Mouse (Mus musculus): ENCODE measurements at regions not wholly inside any gene's neighbourhood (a gene's known extent, or its start where the extent isn't known, plus 50 kb on each side); places are given as distances from the start of the nearest gene placed in this dataset.
A peak's percentile ranks its signal among the peaks of the same experiment; 100 is the strongest.

DNA sequence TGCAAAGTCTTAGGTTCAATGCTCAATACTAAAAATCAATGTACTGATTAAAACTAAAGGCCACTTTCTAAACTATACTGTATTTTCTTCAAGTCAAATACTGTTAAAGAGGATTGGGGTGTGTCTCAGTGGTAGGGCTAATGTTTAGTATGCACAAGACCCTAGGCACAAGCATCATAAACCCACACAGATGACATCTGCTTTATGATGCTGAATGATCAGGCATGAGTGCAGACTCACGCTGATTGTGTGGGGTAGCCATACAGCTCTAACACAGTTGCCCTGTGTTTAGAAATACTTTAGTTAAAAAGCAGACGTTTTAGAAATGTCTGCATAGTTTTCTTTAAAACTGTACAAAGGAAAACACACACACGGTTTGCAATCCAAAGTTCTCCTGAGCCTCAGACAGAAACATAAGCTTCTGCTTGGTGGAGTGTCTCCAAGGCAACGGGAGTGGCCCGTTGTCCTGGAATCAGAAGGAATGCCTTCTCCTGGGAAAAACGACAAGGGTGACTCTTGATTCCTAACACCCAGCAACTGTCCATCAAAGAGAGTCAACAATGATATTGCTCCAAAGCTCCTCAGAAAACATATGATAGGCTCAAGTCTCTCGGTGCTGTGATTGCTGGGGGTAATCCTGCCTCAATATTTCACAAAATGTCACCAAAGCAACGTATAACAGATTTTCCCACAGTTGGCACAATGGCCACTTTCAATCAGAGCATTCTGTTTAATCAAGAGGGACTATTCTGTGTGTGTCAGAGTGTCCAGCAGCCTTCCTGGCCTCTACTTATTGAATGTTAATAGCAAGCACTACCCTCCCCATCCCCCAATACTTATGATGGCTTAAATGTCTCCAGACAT lies 209.9 kb downstream of the Qk start:
- TF ChIP-seq CTCF (IDR thresholded peaks at IDR 0.05; ENCODE audit: insufficient read depth, low read length) = no peak
- TF ChIP-seq POLR2A (IDR thresholded peaks at IDR 0.05; ENCODE audit: borderline replicate concordance, extremely low read depth, low read depth, low read length) = no peak
- WGBS = 55% methylated on average over 8 of the region's 8 CpGs
- no peak for DNase-seq
- Histone ChIP-seq H3K4me1 (ENCODE audit: control insufficient read depth, insufficient read depth, low read length) (no peaks in the 10 kb centered on the region), H3K4me3 (replicated peaks; ENCODE audit: extremely low read depth, low read depth, low read length) (no peak overlapping the region)

DNA sequence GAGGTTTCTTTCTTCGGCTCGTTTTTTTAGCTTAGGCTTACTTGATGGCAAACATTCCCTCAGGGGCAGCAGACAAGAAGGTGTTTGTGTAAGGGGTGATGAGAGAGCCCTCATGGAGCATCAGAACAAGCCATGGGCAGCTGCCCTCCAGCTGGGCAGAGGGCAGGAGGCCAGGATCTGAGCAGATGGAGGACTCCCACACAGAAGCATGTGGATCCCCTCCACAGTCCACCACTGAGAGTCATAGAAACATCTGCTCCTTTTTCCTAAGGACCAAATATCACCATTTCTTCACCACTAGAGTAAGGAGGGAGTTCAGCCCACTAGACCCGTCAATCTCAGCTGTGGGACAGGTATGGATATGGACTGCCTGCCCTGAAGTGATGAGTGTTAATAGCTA lies 214.4 kb downstream of the Qk start:
- Histone ChIP-seq H3K4me1 (ENCODE audit: control insufficient read depth, insufficient read depth, low read length) (no peaks in the 10 kb centered on the region; the same call in 1 of the 2 replicates), H3K4me3 (replicated peaks; ENCODE audit: extremely low read depth, low read depth, low read length) (no peak overlapping the region)
- WGBS = 72% methylated on average over 3 of the region's 3 CpGs
- DNase-seq = no peak
- no peak for TF ChIP-seq POLR2A (IDR thresholded peaks at IDR 0.05; ENCODE audit: borderline replicate concordance, extremely low read depth, low read depth, low read length)
- no peak for TF ChIP-seq CTCF (IDR thresholded peaks at IDR 0.05; ENCODE audit: insufficient read depth, low read length)

- no peak overlapping the region for H3K4me3 ChIP-seq (replicated peaks; ENCODE audit: extremely low read depth, low read depth, low read length)
- 86% methylated on average over 4 of the region's 4 CpGs for WGBS
- TF ChIP-seq CTCF (IDR thresholded peaks at IDR 0.05; ENCODE audit: insufficient read depth, low read length) = no peak
- TF ChIP-seq POLR2A (IDR thresholded peaks at IDR 0.05; ENCODE audit: borderline replicate concordance, extremely low read depth, low read depth, low read length) = no peak
- DNase-seq = no peak
- peaks cover 18% of the 10 kb centered on the region for H3K4me1 ChIP-seq (ENCODE audit: control insufficient read depth, insufficient read depth, low read length)
Measured at GRCm38 (mm10) chr17:10098199-10098598, 221.5 kb downstream of the Qk start.

GRCm38 (mm10) chr17:10097691-10098090 lies 222.0 kb downstream of the Qk start:
- no peak for DNase-seq
- Histone ChIP-seq H3K4me1 (ENCODE audit: control insufficient read depth, insufficient read depth, low read length) (peaks cover 20% of the 10 kb centered on the region), H3K4me3 (replicated peaks; ENCODE audit: extremely low read depth, low read depth, low read length) (no peak overlapping the region)
- no peak for TF ChIP-seq POLR2A (IDR thresholded peaks at IDR 0.05; ENCODE audit: borderline replicate concordance, extremely low read depth, low read depth, low read length)
- no peak for TF ChIP-seq CTCF (IDR thresholded peaks at IDR 0.05; ENCODE audit: insufficient read depth, low read length)

DNA sequence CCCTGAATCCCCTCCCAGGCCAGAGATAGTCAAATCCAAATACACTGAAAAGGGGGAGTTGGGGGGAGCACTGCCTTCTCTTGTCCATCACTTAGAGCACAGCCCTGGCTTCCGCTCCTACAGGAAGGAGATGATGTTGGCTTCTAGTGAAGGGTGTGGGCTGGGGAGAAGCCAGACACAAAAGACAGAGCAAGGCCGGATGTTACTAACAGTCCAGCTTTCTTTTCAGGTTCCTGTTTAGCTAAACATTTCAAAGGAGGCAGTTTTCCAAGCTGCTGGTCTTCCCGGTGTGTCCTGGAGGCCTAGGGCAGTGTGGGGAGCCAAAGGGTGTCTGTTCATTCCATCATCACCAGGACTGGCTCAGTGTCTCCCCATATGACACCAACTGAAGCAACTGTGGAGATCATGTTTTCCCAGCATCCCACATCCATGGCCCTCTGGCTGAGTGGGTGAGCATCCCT lies 223.8 kb downstream of the Qk start:
- Histone ChIP-seq H3K4me1 (ENCODE audit: control insufficient read depth, insufficient read depth, low read length) (peaks cover 20% of the 10 kb centered on the region), H3K4me3 (replicated peaks; ENCODE audit: extremely low read depth, low read depth, low read length) (no peak overlapping the region)
- WGBS = 40% methylated on average over 3 of the region's 3 CpGs

DNA sequence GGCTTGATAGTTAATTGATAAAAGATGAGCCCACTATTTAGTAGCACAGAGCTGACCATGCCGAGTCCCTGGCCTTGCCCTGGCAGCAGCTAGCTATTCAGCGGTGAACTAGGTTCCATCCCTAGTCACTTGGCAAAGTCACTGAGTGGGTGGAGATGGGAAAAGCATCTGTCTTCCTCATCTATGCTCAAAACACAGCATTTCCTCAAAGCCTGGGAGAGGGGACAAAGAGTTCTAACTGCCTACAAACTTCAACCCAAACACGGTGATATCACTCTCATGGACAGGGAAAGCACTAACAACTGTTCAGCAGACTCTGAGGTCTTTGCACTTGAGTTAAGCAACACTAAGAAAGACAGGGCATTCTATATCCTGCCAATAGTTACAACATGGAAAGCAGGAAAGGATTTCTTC lies 225.5 kb downstream of the Qk start:
- no peak for TF ChIP-seq POLR2A (IDR thresholded peaks at IDR 0.05; ENCODE audit: borderline replicate concordance, extremely low read depth, low read depth, low read length)
- TF ChIP-seq CTCF (IDR thresholded peaks at IDR 0.05; ENCODE audit: insufficient read depth, low read length) = no peak
- Histone ChIP-seq H3K4me1 (ENCODE audit: control insufficient read depth, insufficient read depth, low read length) (peaks cover 20% of the 10 kb centered on the region), H3K4me3 (replicated peaks; ENCODE audit: extremely low read depth, low read depth, low read length) (no peak overlapping the region)
- 25% methylated on average over 3 of the region's 3 CpGs for WGBS
- DNase-seq = peak; percentile 42

More for the DNA sequence above, 223.8 kb downstream of the Qk start:
- no peak for TF ChIP-seq CTCF (IDR thresholded peaks at IDR 0.05; ENCODE audit: insufficient read depth, low read length)
- TF ChIP-seq POLR2A (IDR thresholded peaks at IDR 0.05; ENCODE audit: borderline replicate concordance, extremely low read depth, low read depth, low read length) = no peak
- DNase-seq = peak; percentile 15

DNA sequence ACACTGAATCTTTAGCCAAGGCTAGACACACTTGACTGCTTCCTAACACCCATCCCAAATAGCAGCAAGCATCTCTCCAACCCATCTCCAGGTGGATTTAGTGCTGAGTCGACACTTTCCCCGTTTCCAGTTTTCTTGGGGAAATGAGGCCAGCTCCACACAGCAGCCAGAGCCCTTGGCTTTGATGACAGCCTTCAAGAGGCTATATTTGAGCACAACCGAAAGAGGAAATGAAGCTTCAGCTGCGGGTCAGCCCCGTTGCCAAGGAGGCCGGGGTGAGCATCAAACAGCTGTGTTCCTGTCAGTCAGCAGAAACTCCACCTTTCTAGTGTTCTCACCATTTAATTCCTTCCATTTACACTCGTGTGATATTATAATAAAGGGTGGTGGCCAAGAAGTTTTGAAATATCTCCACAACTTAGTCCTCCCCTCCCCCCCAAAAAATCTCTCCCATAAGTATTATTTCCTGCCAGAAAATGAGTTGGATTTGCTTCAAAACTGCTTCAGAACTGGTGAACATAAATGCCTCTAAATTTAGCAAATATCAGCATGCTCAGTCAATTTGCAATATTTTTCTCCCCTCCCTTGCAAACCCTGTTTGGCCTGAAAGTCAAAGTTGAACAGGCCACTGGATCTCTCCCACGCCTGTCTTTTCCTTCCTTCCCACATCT lies 226.1 kb downstream of the Qk start:
- WGBS = 19% methylated on average over 8 of the region's 8 CpGs
- H3K4me3 ChIP-seq (replicated peaks; ENCODE audit: extremely low read depth, low read depth, low read length) = no peak overlapping the region
- peak; percentile 28 for DNase-seq
- TF ChIP-seq POLR2A (IDR thresholded peaks at IDR 0.05; ENCODE audit: borderline replicate concordance, extremely low read depth, low read depth, low read length) = no peak
- no peak for TF ChIP-seq CTCF (IDR thresholded peaks at IDR 0.05; ENCODE audit: insufficient read depth, low read length)
- H3K4me1 ChIP-seq (ENCODE audit: control insufficient read depth, insufficient read depth, low read length) = peaks cover 20% of the 10 kb centered on the region

DNA sequence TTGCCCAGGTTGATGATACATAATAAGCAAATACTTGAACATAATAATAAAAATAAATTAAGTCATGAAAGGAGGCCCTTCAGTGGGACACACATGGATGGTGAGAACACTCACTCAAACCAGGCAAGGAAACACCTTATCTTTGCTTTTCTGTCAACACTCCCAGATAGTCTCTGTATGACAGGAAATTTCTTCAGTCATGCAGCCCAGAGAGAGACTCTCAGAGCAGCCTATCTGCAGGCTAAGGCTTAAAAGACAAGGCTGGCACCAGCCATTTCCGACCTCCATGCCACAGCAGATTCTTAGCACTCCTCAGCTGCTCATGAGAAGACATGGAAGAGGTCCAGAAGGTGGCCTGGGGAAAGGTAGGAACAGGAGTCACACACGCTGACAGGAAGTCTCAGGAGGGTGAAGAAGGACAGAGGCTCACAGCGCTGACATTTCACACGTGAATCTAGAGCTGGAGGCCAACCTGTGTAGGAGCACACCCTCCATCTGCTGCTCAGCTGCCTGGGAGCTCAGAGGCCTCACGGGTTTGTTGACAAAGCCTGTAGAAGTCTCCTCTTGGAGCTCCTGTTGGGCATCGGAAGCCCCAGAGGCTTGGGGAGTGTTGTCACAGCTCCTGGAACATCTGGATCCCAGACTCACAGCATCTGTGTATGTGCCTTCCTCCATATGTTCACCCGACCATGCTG lies 232.3 kb downstream of the Qk start:
- TF ChIP-seq POLR2A (IDR thresholded peaks at IDR 0.05; ENCODE audit: borderline replicate concordance, extremely low read depth, low read depth, low read length) (no peak), CTCF (IDR thresholded peaks at IDR 0.05; ENCODE audit: insufficient read depth, low read length) (no peak)
- H3K4me3 ChIP-seq (replicated peaks; ENCODE audit: extremely low read depth, low read depth, low read length) = no peak overlapping the region
- DNase-seq = no peak
- 67% methylated on average over 7 of the region's 7 CpGs for WGBS
- peaks cover 9% of the 10 kb centered on the region for H3K4me1 ChIP-seq (ENCODE audit: control insufficient read depth, insufficient read depth, low read length)

DNA sequence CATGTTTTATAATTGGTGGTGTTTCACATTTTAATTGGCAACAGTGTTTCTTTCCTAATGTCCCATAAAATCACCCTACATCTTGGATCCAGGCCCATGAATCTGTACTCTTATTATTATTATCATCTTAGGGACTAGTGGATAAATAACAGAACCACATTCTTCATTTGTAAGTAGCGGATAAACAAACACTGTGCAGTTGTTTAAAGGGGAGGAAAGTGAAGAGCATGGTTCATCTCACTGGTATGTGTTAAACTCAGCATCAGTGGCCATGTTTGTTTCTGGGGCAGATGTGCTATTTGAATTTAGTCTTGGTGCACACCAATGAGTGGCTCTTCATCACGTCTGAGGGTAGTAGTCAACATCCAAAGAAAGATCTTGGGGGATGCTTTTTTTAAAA lies 233.1 kb downstream of the Qk start:
- TF ChIP-seq POLR2A (IDR thresholded peaks at IDR 0.05; ENCODE audit: borderline replicate concordance, extremely low read depth, low read depth, low read length) (no peak), CTCF (IDR thresholded peaks at IDR 0.05; ENCODE audit: insufficient read depth, low read length) (no peak)
- Histone ChIP-seq H3K4me3 (replicated peaks; ENCODE audit: extremely low read depth, low read depth, low read length) (no peak overlapping the region), H3K4me1 (ENCODE audit: control insufficient read depth, insufficient read depth, low read length) (peaks cover 9% of the 10 kb centered on the region)
- WGBS = 67% methylated on average over 2 of the region's 2 CpGs
- no peak for DNase-seq

Measured in lung, adult 2 months (tissue).